Mouse (Mus musculus) B cell, adult 2 months (primary cell): ENCODE data around the gene Usp12.
"Not testable (repeated sequence)": the region's sequence is repeated elsewhere in the genome, so short reads cannot be mapped to it uniquely, and the experiment has no call there.

Source experiments
- DNase-seq, 2 experiments: peaks; one replicate each; pipeline ENCODE4 v3.0.0; 2022

Gene Usp12

DNA sequence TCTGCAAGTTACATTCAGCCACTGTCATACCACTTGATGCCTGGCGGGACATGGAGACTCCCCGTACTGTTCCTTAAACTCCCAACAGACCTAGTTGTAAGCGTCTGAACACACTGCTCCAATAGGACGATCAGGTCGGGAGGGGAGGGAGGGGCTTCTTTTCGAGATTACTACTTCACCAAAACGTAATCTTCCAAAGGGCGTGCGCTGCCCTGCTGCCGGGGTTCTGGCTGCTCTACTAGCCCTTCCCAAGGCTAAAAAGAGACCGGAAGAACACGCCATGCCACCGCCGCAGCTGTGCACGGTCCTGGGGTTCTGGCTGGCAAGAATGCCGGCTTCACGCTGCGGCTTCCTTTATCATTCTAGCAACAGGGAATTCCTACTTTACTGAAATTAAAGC lies 58.5 kb downstream of the Usp12 start:
- no peak for DNase-seq

DNA sequence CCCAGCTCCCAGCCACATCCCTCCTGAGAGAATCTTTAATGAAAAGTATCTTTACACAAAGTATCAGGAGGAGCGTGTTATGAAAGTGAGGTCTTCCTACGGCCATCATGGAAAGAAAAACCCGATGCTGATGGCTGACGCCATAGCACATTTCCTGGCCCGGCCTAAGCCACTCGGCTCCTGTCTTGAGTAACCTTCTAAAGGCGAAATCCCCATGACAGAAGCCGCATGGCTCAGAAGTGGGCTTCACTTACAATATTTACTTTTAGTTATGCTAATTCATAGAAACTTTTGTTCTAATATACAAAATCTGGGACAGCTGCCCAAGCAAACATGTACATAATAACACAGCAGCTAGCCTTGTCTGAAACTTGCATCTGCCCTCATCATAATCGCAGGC lies 59.8 kb downstream of the Usp12 start:
- DNase-seq: not testable (repeated sequence)

DNA sequence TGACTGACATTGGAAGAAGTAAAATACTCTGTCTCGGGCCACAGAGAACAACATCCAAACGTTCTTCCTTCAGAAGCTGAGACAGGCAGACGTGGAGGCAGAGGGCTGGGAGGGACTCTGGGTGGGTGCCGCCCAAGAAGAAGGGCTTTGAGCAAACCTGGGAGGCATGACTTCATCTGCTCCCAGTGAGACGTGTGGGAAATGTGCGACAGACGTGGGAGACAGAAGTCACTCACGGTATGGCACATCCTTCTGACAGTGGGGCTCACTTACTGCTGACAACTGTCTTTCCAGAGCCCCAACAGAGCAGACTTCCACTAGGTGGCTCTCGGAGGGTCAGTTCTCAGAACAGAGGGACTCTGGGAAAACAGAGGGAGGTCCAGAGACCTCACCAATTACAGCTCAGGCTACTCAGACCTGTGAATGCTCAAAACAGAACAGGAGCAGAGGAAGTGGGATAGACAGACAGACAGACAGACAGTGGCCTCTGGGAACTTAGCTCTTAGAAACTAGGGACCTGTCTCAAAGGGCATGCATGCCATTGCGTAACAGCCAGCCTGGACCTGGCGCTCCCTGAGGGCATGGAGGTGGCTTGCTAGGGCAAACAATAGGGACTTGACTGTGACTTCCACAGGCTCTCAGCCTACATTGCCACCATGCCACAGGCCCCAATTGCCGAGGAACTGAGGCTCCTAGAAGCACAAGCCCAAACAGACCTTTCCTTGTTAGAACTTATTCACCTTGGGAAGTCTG lies 60.7 kb downstream of the Usp12 start:
- no peak for DNase-seq

DNA sequence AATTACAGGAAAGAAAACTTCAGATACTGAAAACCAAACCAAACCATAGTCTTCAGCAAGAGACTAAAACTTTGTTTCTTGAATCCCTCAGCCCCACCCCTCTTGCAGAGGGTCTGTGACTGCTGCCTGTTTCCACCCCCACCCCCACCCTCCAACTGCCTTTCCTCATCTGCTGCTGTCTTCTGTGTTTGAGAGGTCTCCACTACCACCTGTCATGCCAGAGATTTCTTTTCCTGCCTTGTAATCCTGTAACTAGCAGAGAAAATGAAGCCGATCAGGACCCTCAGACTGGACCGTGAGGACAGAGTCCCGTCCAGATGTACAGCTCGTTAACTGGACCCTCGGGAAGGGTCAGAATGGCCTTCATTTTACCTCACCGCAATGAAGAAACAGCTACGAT lies 61.4 kb downstream of the Usp12 start:
- no peak for DNase-seq

DNA sequence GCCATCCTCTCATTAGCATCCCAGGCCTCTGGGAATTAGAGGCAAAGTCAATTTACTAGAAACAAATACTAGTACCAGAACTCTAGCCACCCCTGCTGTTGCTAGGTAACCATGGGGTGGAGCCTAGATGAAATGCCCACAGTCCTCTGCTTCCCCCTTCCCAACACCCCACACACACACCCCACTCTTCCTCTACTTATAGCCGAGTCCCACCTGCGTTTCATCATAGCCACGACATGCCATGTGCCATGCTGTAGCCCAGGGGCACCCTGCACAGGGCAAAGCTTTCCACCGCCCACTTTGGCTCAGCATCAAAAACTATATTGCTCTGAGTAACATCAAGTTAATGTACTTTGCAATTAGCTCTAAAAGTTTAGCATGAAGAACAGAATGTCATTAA lies 67.8 kb downstream of the Usp12 start:
- DNase-seq: no peak

DNA sequence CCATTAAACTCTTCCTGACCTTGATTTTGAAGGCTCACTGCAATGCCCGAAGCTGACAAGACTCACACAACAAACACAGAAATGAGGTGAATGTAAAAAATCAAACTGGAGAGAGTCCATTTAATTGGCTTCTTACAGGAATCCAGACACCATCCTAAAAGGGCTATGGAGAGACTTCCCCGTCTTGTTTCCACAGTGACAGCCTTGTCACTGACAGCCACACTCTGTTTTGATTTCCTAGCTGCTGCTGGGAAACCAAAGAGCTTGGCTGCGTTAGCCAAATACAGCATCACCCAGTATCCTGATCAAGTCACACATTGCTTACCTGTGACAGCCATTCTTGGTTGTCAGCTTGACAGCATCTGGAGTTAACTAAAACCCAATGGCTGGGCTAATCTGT lies 69.8 kb downstream of the Usp12 start:
- no peak for DNase-seq

DNA sequence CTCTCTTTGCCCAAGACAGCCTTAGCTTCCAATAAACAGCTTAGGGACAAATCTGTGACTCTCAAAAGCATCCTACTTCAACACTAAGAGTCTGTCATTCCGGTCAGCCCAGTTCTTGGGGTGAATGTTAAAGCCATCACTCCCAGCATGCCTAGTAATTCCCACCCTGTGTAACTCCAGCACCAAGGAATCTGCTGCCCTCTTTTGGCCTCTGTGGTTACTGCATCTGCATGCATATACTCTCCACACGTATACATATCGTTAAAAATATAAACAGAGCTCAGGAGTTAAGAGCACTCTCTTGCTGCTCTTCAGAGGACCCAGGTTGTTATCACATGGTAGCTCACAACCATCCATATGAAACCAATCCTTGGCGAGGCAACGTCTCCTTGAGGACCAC lies 71.4 kb downstream of the Usp12 start:
- DNase-seq: no peak

DNA sequence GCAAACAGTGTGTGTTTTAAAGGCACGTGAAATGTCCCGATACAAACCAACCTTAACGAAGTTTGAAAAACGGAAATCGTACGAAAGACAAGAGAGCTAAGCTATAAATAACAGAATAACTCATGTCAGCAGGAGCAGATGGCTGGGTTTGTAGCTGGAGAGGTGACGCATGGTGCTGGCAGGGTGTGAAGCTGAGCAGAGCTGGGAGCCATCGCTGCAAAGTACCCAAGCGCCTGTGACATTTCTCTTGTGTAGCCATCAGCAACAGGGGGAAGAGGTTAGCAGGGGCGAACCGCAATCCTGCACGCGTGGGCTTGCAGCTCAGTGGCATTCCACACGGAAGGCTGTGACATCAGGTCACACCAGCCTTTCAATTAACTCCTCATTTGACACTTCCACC lies 72.6 kb downstream of the Usp12 start:
- no peak for DNase-seq

DNA sequence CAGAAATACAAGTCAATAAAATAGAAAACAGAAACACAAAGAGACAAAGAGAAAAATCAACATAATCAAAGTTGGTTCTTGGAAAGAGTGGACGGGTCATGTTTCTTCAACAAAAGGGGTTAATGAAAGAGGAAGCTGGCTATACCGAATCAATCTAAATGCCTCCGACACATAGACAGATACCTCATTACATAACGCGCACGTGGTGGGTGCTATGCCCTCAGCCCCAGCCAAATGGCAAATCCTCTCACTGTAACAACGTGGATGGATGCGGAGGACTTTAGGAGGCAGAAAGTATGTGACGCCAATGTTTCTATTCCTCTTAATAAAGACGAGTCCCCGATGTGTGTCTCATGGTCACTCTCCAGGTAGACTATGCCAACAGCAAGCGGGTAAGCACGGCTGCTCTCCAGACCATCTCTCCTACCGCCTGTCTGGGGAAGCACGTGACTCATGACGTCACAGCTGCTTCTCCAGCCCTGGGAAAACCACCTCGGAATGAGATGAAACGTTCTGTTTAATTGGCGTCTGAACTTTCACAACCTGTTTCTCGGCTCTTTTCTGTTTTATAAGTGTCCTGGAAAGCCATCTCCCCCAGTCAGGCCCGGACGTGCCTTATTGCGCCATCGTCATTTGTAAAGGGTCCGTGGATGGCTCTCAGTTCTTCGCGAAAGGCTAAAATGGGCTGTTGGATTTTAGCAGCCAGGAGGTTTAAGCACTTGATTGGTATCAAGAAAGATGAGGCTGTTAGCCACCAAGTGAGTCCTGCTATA lies 75.0 kb downstream of the Usp12 start:
- DNase-seq: no peak

DNA sequence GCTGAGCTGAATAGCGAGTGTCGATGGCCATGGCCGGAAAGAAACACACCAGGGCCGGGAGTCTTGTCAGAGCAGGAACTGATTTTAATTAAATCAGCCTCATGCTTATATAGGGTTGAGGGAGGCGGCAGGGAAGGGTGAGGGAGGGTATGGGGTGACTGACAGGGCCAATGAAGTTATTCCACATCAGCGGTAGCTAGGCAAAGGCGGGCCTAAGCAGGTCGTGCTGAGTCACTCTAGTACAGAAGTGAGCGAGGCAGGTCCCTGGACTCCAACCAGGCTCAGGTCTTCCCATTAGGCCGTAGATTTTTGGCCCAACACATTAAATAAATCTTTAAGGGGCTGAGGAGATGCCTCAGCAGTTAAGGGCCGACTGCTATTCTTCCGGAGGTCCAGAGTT lies 81.0 kb downstream of the Usp12 start:
- DNase-seq: no peak

DNA sequence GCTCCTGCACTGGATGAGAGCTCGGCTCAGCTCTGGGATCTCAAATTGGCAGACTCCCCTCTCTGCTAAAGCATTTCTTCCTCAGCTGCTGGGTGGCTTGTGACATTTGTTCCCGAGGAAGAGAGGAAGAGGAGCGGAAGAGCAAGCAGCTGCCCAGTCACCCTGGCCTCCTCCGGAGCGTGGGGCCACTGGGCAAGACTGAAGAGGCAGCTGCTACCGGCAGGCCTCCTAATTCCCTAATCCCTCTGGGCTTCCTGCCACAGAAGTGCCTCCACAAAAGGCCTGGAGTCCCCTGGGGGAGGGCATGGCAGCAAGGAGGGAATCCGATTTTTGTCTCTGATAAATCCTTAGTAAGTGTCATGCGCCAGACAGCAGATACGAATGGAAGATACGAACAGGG lies 81.7 kb downstream of the Usp12 start:
- DNase-seq: no peak

DNA sequence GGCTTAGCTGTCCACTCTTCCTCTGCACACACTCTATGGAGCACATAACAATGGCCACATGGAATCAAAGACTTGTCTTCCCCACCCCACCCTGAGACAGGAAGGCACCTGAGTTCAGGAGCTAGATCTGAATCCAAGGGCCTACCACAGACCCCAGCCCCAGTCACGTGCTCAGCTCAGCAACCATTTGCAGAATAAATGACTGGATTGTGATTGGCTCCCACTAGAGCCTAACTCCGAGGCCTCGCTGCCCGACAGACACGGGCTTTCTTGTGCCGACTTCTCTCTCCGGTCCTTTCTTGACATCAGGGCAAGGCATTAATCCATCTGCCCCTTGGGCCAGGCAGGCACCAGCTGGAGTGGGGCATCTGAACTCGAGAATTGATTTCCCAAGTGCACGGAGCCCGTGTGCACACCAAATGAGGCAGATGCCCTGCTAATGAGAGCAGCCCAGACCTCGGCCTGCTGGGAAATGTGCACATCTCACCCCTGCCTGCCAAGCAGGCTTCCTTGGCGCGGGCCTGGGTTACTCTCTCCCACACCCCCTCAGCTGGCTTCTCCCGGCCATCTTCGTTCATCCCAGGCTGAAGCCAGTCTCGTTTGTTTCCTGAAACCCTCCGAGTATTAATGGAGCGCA lies 82.4 kb downstream of the Usp12 start:
- DNase-seq: no peak

DNA sequence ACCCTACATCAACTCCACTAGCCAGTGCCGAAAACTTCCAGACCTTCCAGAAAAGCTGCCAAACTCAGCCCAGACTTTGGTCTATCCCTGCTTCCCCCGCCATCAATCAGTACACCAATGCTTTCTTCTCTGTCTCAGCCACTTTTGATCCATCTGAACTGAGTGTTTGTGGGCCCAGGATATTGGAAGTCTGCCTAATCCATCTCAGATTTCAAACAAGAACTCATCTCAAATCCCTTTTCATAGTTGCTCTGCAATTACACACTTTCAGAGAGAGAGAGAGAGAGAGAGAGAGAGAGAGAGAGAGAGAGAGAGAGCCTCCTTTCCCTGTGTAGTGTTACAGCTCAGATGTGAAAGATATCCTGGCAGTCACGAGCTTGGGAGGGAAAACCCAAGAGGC lies 85.4 kb downstream of the Usp12 start:
- no peak for DNase-seq

DNA sequence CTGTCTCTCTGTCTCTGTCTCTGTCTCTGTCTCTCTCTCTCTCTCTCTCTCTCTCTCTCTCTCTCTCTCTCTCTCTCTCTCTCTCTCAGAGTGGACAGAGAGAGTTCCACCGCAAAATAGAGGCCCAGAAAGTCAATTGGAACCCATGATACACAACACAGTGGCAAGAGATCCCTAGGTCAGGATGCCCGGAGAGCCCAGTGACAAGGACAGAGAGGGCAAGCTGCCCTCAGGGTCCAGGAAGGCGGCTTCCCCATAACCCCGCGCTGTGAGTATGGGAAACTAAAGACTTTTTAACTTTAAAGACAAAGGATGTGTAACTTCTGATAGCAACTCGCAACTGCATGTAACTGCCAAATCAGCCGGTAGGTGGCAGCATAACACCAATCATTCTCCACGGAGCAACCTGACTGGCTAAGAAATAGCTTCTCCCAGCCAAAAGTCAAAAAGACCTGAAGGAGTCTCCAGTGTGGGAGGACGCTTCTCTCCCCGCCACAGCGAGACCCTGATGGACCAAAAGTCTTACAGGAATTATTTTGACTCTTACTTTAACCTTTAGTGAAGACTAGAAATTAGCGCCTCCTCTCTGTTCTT lies 88.9 kb downstream of the Usp12 start:
- DNase-seq: peak; percentile 92 to 93

DNA sequence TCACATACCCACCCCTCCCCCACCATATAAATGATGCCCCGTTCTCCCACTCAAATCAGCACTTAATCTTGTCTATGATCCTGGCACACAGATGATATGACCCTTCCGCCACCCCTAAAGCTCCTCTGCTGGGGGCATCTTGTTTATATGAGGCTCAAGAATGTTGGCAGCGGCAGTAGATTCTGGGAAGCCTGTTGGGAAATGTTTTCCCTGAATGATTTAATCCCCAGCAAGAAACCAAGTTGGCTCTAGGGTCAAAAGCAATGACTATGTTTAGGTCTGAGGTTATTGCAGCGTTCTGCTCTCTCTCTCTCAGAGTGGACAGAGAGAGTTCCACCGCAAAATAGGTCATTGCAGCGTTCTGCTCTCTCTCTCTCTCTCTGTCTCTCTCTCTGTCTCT lies 89.4 kb downstream of the Usp12 start:
- no peak for DNase-seq

DNA sequence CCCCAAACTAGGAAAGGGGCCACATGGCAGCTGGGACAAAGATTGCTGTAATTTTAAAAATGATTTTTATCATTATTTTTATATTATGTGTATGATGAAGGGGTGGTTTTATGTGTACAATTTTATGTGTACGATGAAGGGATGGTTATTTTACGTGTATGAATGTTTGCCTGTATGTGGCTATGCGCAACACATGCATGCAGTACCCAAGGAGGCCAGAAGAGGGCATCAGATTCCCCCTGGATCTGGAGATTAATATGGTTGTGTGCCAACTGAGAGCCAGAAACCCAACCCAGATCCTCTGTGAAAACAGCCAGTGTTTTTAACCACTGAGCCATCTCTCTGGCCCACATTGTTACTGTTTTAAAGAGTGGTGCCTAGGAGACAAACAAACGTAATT lies 90.6 kb downstream of the Usp12 start:
- DNase-seq: peak in 1 of 2 experiments; percentile 28

DNA sequence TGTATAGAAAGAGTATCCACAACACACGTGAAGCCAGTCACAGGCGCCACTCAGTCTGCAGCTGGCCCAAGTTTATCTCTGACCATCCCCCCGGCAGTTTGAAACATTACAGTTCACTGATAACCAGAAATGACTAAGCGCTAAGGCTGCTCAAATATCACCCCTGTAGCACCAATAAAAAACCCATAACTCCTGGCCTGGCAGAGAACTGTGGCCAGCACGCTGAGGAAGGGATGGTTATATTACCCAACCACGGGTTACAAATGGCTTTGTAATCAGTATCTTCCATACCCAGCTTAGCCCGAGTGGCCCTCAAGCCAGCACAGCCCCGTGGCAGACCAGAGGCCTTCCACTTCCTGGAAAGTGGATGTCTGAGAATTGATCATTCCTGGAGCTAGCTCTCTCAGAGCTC lies 91.1 kb downstream of the Usp12 start:
- no peak for DNase-seq

DNA sequence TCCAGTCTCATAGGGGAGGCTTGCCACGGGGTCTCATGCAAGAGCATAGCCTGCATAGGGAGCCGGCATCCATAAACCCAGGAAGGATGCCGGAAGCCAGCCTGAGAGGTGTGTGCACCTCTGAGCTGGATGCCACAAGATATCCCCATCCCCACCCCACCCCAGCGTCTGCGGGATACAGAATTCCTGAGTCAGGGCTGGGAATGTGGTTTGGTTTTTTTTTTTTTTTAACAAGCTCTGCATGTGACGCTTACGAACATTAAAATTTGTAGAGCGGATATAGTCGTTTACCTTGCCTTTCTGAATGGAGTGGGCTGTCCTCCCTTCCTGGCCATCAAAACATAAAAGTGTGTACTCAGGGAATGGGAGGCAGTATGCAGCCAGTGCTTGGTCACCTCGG lies 94.7 kb downstream of the Usp12 start:
- no peak for DNase-seq

DNA sequence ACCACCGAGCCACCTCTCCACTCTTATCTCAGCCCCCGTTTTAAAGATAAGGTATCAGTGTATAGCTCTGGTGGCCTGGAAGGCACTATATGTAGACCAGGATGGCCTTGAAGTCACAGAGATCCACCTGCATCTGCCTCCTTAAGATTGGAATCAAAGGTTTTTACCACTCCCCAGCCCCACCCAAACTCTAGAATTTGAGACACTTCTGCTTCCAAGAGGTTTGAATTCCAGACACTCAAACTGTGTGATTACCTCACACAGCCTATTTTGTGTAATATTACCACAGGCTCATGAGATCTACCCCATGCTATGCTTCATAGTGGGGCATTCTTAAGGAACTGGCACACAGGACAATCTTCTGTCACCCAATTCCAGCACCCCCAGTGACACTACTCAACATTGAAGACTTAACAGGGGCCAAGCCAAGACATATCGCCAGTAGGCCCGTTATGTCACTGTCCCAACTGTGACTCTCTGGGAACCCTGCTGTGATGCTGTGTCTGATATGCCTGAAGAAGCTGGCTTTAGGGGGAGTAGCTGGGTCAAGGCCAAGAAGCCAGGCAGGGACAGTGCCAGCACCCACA lies 95.3 kb downstream of the Usp12 start:
- no peak for DNase-seq

DNA sequence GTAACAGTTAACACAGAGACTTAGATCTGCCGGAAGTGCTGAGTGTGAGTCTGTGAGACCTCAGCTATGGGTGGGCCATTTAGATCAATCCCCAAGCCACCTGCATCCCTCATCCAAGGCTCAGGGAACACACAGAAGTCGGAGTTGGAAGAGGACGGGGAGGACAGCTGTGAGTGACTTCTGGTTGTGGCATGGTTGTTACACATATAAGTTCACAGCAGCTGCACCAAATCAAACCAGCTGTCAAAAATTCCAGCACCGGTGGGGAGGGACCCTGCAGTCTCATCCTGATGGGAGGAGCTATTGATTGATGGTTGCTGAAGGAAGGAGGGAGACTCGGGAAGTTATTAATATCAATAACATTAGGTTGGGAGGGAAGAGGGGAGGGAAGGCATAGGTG lies 99.3 kb downstream of the Usp12 start:
- DNase-seq: no peak

DNA sequence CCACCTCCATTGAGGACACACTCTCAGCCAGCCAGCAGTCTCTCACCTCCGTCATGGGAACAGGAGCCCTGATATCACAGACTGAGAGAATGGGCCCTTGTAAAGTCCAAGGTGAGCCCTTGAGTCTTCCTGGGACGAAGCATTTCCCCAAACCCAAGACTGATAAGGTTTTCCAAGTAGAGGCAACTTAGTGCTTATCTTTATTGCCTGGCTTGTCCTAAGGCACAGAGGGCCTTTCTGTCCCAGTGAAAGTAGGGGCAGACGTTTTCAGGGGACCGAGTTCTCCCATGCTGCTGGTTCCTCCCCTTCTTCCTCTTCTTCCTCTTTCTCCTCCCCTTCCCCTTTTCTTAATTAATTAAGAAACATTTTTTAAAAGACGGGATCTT lies 101.8 kb downstream of the Usp12 start:
- no peak for DNase-seq

DNA sequence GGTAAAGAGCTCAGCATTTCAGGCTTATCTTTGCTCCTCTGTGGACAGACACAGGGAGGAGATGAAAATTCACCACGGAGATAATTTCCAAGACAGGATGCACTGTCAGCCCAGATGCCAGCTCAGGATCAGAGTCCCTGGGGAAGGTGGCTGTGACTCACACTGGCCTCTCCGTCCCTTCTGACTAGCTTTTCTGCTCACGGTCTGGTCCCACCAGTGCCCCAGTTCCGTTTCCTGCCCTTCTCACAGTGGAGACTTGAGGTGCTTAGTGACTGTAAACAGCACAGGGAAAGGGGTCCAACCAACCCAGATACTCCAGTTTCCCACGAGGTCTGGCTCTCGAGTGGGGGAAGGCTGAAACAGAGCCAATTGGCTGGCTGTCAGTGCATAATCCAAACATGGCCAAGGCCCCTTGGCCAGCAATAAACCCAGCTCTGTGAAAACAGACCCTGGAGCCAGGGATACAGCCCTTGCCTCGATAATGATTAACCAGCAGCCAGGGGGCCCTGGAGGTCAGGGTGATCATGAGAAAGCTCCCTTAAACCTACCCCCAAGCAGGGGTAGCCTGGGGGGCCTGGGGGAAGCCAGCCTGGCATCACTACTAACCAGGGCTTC lies 102.3 kb downstream of the Usp12 start:
- peak in 1 of 2 experiments; percentile 31 for DNase-seq

DNA sequence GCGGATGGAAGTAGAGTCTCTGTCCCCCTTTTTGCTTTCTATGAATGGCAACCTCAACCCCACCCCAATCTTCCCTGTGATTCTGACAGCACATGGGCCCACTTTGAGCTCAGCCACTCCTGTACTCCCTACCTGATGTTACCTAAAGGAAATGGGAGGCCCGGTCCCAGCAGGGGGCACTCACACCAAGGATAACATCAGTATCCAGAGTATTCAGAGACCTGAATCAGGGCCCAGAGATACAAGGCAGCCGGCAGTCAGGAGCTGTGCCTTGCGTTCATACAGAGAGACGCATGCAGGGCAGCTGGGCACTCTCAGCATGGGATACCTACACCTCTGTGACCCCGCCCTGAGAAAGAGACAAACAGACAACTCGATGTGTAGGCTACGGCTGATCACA lies 103.1 kb downstream of the Usp12 start:
- DNase-seq: no peak
